Mouse (Mus musculus): ENCODE results near the gene Arhgap18.

DNA sequence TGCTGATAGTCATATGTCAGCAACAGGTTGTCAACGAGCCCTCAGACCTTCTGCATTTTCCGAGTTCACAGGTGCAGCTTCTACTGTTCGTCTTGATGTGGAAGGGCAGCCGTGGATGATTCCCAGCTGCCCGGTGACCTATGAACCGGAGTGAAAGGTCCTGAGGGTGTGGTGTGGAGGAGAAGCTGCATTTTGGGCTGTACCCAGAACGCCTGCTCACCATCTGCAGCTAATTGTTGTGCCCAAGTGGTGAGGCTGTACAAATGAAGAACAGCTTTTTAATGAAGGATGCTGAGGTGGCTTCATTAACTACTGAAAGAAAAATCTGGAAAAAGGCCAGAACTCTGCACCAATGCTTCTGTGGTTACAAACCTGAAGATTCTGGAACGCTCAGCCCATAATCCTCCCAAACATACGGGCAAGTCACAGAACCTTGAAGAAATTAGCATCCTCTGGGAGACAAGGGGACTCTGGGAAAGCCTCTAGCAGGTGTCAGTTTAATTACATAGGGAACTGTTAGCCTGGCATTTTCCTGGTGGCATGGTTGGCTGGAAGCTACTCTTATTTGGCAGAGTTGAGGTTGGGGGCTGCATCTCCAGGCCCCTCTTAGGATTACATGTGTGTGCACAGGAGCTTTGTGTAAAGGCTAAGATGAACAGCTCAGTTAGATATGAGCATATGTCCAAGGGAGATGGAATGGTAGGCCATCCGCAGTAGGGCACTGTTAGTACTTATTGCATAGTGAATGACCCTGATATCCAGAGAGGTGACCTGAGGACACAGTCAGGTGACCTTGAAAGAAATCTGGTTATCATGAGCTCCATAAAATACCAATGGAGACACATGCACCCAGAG, 43.4 kb downstream of the Arhgap18 start:
- TF ChIP-seq CTCF (IDR thresholded peaks at IDR 0.05; ENCODE audit: extremely low read depth, insufficient read depth, low read length) (no peak), POLR2A (IDR thresholded peaks at IDR 0.05; ENCODE audit: extremely low read depth, insufficient read depth, low read length) (no peak)

All from cortical plate, adult 2 months (tissue).